Mouse (Mus musculus) bone marrow, adult 2 months (tissue): Measurements from ENCODE around the gene 9630041A04Rik.

Experiments
- CTCF ChIP-seq: fragments of 200-500 bp; IDR thresholded peaks from 2 replicates; pipeline ENCODE4 v1.5.1; 2011; ENCODE audit warnings: low read length, control low read depth; ENCODE audit not compliant: control insufficient read depth, insufficient read depth
- POLR2A ChIP-seq: fragments of 200-500 bp; IDR thresholded peaks from 2 replicates; pipeline ENCODE4 v1.6.1; 2011; ENCODE audit warnings: low read depth, mild to moderate bottlenecking, control low read depth, low read length, borderline replicate concordance; ENCODE audit not compliant: control insufficient read depth

- TF ChIP-seq CTCF = no peak
- no peak for TF ChIP-seq POLR2A
These were observed 15.9 kb upstream of the 9630041A04Rik start for GRCm38 (mm10) chr9:101845691-101846090.
